Mouse (Mus musculus) 416B (cell line): ENCODE measurements around the gene Tmem212.

Experiments
- DNase-seq: peaks from one replicate; pipeline ENCODE4 v3.0.0; 2011; ENCODE audit warnings: low read depth

Gene Tmem212

DNA sequence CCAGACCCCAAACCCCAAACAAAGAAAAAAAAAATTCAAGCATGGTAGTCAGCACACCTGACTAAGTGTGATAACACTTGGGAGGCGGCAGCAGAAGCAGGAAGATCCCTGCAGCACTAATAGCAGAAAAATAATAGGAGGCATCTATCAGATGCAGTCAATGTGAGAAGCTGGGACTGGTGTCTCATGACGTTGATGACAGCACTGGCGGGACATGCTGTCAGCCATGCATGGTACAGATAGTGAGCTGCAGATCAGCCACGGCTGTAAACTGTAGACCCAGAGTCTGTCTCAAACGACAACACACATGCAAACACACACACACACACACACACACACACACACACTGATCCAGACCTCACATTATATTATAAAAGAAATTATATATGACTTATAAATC lies 52.9 kb downstream of the Tmem212 start:
- no peak for DNase-seq

DNA sequence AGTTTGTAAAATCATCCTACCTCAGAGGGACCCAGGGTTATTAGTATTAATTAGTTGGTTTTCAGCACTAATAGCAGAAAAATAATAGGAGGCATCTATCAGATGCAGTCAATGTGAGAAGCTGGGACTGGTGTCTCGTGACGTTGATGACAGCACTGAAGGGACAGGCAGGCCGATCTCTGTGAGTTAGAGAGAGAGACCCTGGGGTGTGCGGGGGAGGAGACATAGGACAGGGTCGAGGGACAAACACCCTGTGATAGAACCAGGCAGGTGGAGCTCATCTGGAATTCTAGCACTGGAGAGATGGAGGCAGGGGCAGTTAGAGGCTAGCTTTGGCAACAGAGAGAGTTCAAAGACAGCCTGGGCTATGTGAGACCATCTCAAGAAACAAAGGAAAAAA lies 53.3 kb downstream of the Tmem212 start:
- no peak for DNase-seq

DNA sequence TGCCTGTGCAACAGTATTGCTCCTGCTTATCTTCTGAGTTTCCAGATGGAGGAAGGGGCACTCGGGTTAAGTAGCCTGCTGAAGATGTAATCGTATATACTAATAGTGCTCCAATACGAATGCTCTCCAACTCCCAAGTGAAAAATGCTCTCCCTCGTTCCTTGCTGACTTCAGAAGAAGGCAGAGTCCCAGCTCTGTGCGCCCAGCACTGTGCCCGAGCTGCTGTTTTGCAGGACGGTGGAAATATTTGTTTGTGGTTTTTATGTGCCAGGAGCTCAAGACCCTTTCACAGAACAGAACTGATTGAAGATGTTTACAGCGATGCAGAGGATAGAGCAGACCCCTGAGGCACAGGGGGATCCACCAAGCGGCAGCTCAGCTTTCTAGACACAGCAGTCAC lies 55.9 kb downstream of the Tmem212 start:
- no peak for DNase-seq

DNA sequence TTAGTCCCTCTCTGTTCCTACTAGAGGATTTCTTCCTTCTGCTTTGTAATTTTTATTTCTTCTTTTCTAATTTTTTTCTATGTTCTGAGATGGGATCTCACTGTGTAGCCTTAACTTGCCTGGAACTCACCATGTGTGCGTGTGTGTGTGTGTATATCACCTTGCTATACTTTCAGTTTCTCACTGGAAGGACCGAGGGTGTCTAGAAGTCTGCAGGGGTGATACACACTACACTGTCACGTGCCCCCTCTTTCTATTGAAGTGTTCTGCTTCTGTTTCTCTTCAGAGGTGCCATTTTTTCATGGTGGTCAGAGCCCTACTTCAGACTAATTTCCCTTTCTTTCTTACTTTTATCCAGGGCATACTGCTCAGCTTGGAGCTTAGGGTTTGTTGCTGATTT lies 56.4 kb downstream of the Tmem212 start:
- no peak for DNase-seq

DNA sequence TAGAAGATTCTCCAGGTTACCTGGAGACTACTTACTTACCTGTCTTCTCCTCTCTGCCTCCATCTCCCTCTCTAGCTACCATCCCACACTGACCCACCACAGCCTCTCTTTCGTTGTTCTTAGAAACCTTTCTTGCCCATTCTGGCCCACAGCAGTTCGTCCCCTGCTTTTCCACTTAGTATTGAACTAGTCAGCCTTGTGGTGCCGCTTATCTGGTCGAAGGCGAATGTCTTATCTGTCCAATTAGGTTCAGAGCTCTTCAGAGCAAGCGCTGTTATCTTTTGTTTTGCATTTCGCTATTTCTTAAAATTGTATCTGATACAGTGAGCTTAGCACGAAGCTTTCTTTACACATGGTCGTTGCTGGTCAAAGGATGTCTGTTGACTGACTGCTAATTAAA lies 56.9 kb downstream of the Tmem212 start:
- no peak for DNase-seq

DNA sequence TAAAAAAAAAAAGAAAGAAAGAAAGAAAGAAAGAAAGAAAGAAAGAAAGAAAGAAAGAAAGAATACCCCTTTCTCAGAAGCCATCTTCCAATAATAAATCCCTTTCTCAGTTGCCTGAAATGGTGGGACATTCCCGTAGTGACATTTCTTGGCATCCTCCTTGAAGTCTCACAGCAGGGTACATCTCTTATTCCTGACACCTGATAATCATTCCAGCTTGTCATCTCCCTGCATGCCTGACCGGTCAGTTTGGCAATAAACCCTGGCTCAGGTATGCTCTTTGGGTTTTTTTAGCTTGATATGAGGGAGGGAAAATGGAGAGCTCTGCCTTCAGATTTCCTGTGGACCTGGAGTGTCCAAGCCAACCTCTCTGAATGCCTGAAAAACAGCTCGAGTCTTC lies 59.9 kb downstream of the Tmem212 start:
- no peak for DNase-seq

DNA sequence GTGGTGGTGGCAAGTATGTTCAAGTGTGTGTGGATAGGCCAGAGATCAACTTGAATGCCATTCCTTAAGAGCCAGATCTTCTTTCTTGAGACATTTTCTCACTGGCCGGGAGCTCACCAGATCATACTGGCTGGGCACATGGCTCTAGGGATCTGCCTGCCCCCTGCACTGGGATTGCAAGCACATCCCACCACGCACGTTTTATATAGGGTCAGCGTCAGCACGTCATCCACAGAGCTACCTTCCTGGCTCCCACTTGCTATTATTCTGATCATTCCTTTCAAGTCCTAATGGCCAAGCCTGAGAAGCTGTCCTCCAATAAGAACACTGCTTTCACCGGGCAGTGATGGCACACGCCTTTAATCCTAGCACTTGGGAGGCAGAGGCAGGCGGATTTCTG lies 60.4 kb downstream of the Tmem212 start:
- no peak for DNase-seq

DNA sequence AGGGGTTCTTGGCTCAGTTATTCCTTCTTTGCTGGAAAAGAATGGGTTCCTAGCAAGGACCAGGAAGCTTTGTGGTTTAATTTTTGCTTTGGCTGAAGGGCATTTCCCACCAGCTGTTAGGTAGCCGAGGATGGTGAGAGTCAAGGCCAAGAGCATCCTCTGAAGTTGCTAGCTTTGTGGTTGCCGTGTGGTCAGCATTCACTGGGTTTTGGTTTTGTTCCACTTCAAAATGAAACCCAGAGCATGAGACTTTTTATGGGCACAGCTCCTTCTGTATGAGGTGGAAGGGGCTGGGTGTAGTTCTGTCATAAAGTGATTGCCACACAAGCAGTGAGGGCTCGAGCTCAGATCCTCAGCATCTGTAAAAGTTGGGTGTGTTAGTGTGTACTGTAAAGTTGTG lies 67.4 kb downstream of the Tmem212 start:
- DNase-seq = peak; percentile 86

DNA sequence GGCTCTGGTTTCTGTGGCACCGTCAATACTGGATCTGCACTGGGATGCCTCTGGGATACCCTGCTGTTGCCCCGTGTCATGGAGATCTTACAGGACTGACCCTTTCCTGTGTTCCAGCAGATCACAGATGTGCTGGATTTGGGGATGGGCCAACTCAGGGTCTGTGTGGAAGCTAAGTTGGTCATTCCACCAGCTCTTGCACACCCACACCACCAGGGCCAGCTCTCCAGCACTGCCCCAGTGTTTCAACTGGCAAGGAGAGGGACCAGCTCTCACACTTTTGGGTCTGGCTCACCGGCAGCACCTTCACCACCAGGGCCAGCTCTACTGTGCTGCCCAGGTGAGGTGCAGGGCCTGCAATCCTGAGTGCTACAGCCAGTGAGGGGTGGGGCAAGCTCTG lies 68.9 kb downstream of the Tmem212 start:
- no peak for DNase-seq

DNA sequence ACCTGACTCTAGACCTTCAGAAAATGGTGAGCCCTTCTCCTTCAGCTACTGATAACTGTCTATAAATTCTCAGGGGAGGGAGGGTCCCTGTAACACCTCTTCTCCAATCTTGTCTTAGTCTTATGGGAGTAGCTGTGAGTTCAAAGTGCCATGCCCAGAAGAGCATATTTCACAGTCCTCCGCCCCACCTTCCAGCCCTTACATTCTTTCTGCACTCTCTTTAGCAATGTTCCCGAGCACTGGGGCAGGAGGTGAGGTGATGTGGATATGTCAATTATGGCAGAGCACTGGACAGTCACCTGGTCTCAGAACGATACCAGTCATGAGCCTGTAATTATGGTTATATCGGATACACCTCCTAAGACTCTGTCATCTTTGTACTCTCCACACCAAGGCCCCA lies 70.2 kb downstream of the Tmem212 start:
- no peak for DNase-seq
